Mouse (Mus musculus): ENCODE measurements around the gene Cald1. TPM values are rescaled to one million over a fixed set of nuclear protein-coding genes. Genes with fewer than 3 reads are reported as not detected.

The Cald1 gene
- polyA plus RNA-seq, 1 experiment from 2014 or later = 73.1 TPM

DNA sequence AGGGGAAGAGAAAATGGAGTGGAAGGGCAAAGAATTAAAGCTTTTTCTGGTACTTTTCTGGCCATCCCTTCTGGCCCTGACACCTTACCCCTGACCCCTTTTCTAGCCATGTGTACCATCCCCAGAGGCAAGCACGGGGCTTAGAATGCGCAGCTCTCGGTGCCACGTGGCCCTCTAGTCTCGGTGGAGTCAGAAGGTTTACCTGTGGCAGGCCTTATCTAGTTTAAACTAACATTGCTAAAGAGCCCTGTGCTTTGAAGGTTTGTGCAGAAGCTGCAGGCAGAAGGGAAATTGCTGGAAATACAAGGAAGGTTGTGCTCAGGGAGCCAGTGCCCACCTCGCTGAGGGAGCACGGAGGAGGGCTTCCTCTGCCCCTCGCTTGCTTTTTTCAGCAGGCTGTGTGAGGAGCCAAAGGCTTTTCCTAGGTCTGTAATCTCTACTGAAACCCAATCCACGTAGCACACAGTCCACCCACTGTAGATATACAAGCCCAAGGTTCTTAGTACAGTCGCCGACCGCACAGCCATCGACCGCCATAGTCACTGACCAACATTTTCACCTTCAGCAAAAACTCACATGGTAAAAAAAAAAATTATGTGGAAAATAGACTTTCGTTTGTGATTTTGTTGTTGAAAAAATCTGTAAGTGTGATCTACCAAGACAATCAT lies 129.2 kb downstream of the Cald1 start:
- peaks cover 23% of the 10 kb centered on the region for H3K4me1 ChIP-seq

DNA sequence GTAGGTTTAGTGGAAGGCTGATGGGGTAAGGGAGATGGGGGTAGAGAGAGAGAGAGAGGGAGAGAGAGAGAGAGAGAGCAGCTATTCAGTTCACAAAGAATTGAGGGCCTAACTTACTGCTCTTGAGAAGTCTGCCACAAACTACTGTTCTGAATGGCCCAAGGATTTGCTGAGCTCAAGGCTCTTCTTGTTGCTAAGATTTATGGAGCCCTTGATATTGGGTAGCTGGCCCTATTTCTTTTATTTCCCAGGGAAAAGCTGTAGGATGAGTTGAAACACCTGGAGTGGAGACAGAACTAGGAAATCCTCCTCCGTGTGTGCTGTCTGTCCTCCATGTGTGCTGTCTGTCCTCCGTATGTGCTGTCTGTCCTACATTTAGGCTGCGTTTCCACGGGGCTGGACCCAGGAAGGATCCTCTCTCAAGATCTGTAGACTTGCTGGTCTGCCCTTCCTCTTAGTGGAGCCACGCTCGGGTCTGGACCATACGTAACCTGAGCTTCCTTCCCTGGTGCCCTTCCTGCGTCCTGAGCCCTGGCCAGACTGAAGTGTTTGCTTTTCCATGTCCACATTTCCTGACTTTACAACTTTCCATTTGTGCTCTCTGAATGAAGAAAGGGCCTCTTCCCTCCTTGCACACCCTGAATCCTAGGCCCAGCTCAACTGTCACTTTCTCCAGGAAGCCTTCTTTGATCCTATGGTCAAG lies 131.3 kb downstream of the Cald1 start:
- H3K27ac ChIP-seq = no peak overlapping the region
- H3K9me3 ChIP-seq (replicated peaks) = no peaks in the 10 kb centered on the region
- H3K36me3 ChIP-seq (ENCODE audit: poor library complexity, severe bottlenecking) = no peaks in the 10 kb centered on the region
- H3K27me3 ChIP-seq = no peaks in the 10 kb centered on the region
- no peak overlapping the region for H3K4me2 ChIP-seq
- H3K4me3 ChIP-seq = no peak overlapping the region
- 86% methylated on average over 8 of the region's 8 CpGs for WGBS
- H3K9ac ChIP-seq = no peak overlapping the region
- H3K4me1 ChIP-seq = peaks cover 23% of the 10 kb centered on the region
- ATAC-seq = no peak

More for the DNA sequence above, 129.2 kb downstream of the Cald1 start:
- 92% methylated on average over 15 of the region's 15 CpGs for WGBS
- Histone ChIP-seq H3K4me2 (no peak overlapping the region), H3K36me3 (ENCODE audit: poor library complexity, severe bottlenecking) (no peaks in the 10 kb centered on the region), H3K4me3 (no peak overlapping the region), H3K27ac (no peak overlapping the region), H3K9ac (no peak overlapping the region), H3K9me3 (replicated peaks) (no peaks in the 10 kb centered on the region), H3K27me3 (no peaks in the 10 kb centered on the region)
- ATAC-seq = no peak

DNA sequence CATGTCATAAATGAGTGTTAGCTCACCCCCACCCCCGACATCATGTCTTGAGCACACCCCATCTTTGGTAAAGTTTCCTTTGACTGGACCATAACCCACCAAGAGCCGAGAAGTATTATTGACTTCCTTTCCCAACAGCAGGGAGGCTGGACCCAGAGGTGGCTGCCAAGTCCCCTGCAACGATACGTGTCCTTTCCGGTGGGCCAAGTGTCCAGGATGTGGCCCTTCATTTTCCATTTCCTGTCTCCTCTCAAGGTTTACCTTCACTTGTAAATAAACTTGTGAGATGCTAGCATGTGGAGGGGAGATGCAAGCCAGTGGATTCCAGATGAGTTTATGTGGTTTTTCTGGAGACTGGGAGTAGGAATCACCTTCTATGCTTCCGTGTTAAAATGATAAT lies 132.7 kb downstream of the Cald1 start:
- H3K4me2 ChIP-seq = no peak overlapping the region
- H3K9ac ChIP-seq = no peak overlapping the region
- H3K27ac ChIP-seq = no peak overlapping the region
- H3K4me1 ChIP-seq = peaks cover 17% of the 10 kb centered on the region
- no peaks in the 10 kb centered on the region for H3K36me3 ChIP-seq (ENCODE audit: poor library complexity, severe bottlenecking)
- H3K9me3 ChIP-seq (replicated peaks) = no peaks in the 10 kb centered on the region
- WGBS = 90% methylated on average over 6 of the region's 6 CpGs
- H3K27me3 ChIP-seq = no peaks in the 10 kb centered on the region
- H3K4me3 ChIP-seq = no peak overlapping the region
- no peak for ATAC-seq

DNA sequence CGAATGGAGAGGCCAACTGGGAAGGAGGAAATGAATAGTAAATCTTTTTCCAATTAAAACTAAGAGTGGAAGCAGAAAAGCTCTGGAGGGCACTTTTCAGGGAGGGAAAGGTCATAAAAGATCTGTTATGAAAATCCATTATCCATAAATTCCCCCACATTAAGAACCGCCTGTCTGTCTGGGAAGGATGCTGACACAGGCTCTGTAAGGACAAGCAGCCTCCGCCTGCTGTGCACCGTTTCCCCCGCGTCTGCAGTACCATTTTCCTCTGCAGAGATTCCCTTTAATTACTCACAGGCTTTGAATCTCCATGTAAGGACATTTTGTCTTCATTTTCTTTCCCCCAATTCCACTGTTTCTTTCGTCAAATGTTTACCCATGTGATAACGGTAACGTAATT lies 133.2 kb downstream of the Cald1 start:
- Histone ChIP-seq H3K4me1 (peaks cover 11% of the 10 kb centered on the region), H3K4me2 (no peak overlapping the region), H3K9ac (no peak overlapping the region), H3K27me3 (no peaks in the 10 kb centered on the region), H3K9me3 (replicated peaks) (no peaks in the 10 kb centered on the region), H3K27ac (no peak overlapping the region), H3K36me3 (ENCODE audit: poor library complexity, severe bottlenecking) (no peaks in the 10 kb centered on the region), H3K4me3 (no peak overlapping the region)
- no peak for ATAC-seq
- 71% methylated on average over 9 of the region's 9 CpGs for WGBS

DNA sequence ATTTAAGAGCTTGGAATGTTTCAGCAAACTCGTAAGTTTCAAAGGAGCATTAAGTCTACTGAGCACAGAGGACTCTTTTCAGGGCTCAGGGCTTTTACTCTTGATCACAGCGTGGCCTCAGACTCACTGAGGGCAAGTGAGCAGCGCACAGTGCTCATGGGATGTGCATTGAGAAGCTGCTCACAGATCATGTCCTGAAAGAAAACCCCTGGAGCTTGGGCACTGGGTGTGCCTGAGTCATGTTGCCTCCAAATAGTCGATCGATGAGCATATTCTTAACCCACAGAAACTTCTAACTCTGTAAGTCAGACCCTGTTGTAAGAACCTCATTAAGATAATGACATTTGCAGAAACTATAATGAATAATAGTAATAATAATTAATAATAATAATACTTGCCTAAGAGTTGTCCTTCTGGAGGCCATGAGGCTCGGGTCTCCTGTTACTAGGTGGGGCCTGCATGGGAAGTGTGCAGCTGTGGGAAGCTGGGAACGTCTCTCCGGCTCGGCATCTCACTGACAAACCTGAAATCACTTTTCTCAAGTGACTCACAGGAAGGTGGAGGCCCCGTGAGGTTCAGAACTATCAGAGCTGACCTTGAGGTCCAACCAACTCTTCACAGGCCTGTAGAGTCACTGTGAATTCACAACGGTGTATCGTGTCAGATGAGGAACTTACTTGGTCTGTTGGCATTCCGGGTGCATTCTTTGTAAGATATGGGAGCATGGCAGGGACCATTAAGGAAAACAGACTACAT lies 136.8 kb downstream of the Cald1 start:
- Histone ChIP-seq H3K27me3 (no peaks in the 10 kb centered on the region), H3K4me2 (no peak overlapping the region), H3K36me3 (ENCODE audit: poor library complexity, severe bottlenecking) (no peaks in the 10 kb centered on the region), H3K27ac (no peak overlapping the region), H3K9me3 (replicated peaks) (no peaks in the 10 kb centered on the region), H3K4me1 (peaks cover 5% of the 10 kb centered on the region; the same call in 1 of the 2 replicates), H3K4me3 (no peak overlapping the region), H3K9ac (no peak overlapping the region)
- no peak for ATAC-seq
- WGBS = 85% methylated on average over 13 of the region's 13 CpGs

DNA sequence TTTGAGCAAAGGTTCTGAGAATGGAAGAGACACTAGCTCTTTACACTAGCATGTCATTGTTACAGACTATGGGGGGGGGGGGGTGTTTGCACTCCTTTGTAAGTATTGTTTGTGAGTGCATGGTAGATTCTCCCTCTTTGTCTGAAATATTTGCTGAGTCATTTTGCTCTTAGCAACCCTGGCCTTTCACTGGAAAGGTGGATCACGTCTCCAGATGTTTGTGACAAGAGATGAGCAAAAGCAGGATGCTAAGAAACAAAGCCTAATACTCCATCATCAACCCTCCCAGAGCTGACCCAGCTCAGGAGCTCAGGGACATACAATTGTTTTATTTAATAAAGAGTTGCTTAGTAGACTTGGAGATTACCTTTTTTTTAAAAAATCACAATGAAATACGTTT lies 138.6 kb downstream of the Cald1 start:
- Histone ChIP-seq H3K4me2 (no peak overlapping the region), H3K27ac (no peak overlapping the region), H3K9ac (no peak overlapping the region), H3K4me3 (no peak overlapping the region), H3K27me3 (no peaks in the 10 kb centered on the region), H3K9me3 (replicated peaks) (no peaks in the 10 kb centered on the region), H3K4me1 (no peaks in the 10 kb centered on the region), H3K36me3 (ENCODE audit: poor library complexity, severe bottlenecking) (no peaks in the 10 kb centered on the region)
- WGBS = 71% methylated on average over 2 of the region's 2 CpGs
- ATAC-seq = no peak

DNA sequence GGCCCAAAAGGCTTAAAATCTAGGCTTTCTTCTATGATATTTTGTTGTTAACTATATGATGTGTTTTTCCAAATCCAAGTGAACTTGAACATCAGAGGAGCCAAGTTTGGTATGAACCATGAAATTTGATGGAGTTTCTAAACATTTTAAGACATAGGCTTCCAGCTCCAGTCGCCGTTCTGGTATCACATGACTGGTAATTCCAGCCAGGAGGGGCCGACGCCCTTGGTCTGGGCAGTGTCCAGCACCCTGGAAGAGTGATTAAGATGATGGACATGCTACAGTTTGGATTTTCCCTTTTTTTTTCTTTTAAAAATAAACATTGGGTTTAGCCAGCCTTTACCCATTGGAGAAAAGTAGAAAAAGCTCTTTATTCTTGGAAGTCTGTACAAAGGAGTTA lies 145.6 kb downstream of the Cald1 start:
- 95% methylated on average over 4 of the region's 4 CpGs for WGBS
- Histone ChIP-seq H3K4me3 (no peak overlapping the region), H3K9ac (no peak overlapping the region), H3K27ac (no peak overlapping the region), H3K4me2 (no peak overlapping the region), H3K4me1 (no peaks in the 10 kb centered on the region), H3K27me3 (no peaks in the 10 kb centered on the region), H3K36me3 (ENCODE audit: poor library complexity, severe bottlenecking) (peaks cover 7% of the 10 kb centered on the region; the same call in 1 of the 2 replicates), H3K9me3 (replicated peaks) (no peaks in the 10 kb centered on the region)
- no peak for ATAC-seq

DNA sequence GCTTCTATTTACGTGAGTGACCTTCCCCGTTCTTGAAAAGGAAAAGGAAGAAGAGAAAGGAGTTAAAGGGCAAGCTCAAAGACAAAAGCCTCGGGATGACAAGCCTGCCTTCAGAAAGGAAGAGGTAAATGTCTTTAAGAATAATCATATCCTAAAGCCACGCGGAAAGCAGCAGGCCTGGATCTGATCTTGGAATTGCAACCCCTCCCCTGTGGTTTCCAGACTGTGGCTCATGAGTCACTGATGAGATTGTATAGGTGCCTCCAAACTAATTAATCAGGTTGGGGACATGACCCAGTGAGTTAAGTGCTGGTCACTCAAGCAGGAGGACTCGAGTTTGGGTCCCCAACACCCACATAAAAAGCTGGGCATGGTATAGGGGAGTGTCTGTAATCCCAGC lies 149.5 kb downstream of the Cald1 start:
- Histone ChIP-seq H3K9me3 (replicated peaks) (no peaks in the 10 kb centered on the region), H3K36me3 (ENCODE audit: poor library complexity, severe bottlenecking) (peaks cover 7% of the 10 kb centered on the region; the same call in 1 of the 2 replicates), H3K4me3 (no peak overlapping the region), H3K27ac (no peak overlapping the region), H3K9ac (no peak overlapping the region), H3K27me3 (no peaks in the 10 kb centered on the region), H3K4me2 (no peak overlapping the region), H3K4me1 (no peaks in the 10 kb centered on the region)
- ATAC-seq = no peak
- 77% methylated on average over 6 of the region's 6 CpGs for WGBS

DNA sequence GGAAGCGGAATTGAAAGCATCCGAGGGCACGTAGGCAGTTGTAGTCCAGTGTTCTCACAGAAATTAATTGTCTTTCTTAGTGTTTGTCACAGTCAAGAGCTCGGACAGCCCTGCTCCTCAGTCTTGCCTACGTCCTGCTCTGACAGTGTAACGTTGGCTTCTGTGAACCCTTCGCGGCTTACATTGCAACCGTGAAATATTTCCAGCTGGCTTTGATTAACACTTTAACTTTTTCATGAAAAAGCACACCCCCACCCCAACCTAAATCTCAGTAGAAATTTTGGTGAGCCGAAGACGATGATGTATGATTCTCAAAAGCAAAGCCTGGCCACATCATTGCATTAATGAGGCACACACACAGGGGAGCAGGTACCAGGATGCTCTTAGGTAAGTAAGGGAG lies 150.3 kb downstream of the Cald1 start:
- 89% methylated on average over 11 of the region's 11 CpGs for WGBS
- ATAC-seq = no peak
- no peaks in the 10 kb centered on the region for H3K27me3 ChIP-seq
- no peaks in the 10 kb centered on the region for H3K9me3 ChIP-seq (replicated peaks)
- H3K9ac ChIP-seq = no peak overlapping the region
- peaks cover 7% of the 10 kb centered on the region; the same call in 1 of the 2 replicates for H3K36me3 ChIP-seq (ENCODE audit: poor library complexity, severe bottlenecking)
- H3K4me2 ChIP-seq = no peak overlapping the region
- no peak overlapping the region for H3K27ac ChIP-seq
- no peak overlapping the region for H3K4me3 ChIP-seq
- H3K4me1 ChIP-seq = no peaks in the 10 kb centered on the region

DNA sequence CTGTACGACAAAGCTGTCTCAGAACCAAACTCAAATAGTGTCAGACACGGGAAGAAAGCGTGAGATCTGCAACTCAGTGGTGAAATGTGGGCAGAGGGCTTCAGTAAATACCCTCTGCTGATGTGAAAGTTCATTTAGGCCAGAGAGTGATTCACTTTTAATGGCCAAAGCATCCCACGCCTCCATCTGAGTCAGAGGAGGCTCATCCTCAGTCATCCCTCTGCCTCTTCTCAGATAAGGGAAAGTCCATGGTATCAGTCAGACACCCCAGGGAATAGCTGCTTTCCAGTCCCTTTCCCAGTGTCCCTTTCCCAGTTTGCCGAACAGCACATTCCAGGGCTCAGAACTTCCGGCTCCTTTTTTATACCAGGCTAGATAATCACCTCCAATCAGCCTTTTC lies 151.2 kb downstream of the Cald1 start:
- WGBS = 89% methylated on average over 6 of the region's 6 CpGs
- H3K4me2 ChIP-seq = no peak overlapping the region
- no peaks in the 10 kb centered on the region for H3K4me1 ChIP-seq
- no peak overlapping the region for H3K9ac ChIP-seq
- no peak for ATAC-seq
- H3K9me3 ChIP-seq (replicated peaks) = no peaks in the 10 kb centered on the region
- no peaks in the 10 kb centered on the region for H3K27me3 ChIP-seq
- peaks cover 7% of the 10 kb centered on the region; the same call in 1 of the 2 replicates for H3K36me3 ChIP-seq (ENCODE audit: poor library complexity, severe bottlenecking)
- no peak overlapping the region for H3K27ac ChIP-seq
- no peak overlapping the region for H3K4me3 ChIP-seq

DNA sequence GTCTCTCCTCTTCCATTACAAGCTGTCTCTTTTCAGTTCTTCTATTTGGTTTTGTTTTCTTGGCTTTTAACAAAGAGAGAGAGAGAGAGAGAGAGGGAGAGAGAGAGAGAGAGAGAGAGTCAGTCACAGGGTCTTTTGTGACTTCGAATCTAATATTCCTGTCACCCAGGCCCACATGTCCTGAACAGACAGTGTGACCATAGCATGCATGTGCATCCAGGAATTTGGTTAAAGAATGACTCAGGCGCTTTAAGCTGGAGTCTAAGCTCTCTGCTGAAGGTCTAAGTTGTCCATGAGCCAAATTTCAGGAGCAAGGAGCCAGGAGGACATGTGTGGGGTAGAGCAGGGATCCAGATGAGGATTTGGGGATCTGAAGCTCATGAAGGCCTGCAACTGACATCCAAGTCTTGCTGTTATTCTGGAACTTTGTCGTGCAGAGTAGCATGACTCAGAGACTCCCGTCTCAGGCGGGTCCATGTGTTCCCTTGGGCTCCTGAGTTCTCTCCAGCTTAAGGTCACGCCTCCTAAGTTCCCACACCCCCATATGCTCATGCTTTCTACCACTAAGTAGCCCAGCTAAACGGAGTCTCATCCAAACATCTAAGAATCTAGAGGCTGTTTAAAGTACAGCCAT lies 152.3 kb downstream of the Cald1 start:
- ATAC-seq = no peak

DNA sequence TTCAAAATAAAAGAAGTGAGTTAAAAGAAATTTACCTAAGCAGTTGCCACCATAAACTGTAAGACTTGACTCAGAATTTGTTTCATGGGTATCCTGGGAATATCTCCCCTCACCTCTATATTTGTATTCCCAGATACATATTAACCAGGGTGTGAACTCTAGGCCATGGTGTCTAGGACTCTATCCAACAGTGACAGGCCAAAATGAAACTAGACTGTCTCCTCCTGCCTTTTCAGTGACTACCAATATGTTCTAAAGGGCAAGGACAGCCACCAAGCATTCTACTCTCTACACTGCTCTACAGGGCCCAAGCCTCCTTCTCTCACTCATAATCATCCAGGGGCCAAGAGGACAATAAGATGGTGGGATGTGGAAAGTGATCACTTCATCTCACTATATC lies 153.3 kb downstream of the Cald1 start:
- no peaks in the 10 kb centered on the region for H3K27me3 ChIP-seq
- ATAC-seq = no peak
- no peak overlapping the region for H3K4me2 ChIP-seq
- H3K9me3 ChIP-seq (replicated peaks) = no peaks in the 10 kb centered on the region
- H3K4me3 ChIP-seq = no peak overlapping the region
- H3K4me1 ChIP-seq = no peaks in the 10 kb centered on the region
- no peak overlapping the region for H3K9ac ChIP-seq
- H3K36me3 ChIP-seq (ENCODE audit: poor library complexity, severe bottlenecking) = peaks cover 15% of the 10 kb centered on the region
- H3K27ac ChIP-seq = no peak overlapping the region

More for the DNA sequence above, 152.3 kb downstream of the Cald1 start:
- Histone ChIP-seq H3K4me2 (no peak overlapping the region), H3K36me3 (ENCODE audit: poor library complexity, severe bottlenecking) (peaks cover 10% of the 10 kb centered on the region), H3K27me3 (no peaks in the 10 kb centered on the region), H3K4me1 (no peaks in the 10 kb centered on the region), H3K27ac (no peak overlapping the region), H3K9me3 (replicated peaks) (no peaks in the 10 kb centered on the region), H3K4me3 (no peak overlapping the region), H3K9ac (no peak overlapping the region)
- 79% methylated on average over 7 of the region's 7 CpGs for WGBS
